Mouse (Mus musculus): Measurements from ENCODE around the gene Prpf40b.

GRCm38 (mm10) chr15:99294287-99294686, 600 bp upstream of the Prpf40b start:
- TF ChIP-seq POLR2A (IDR thresholded peaks at IDR 0.05; ENCODE audit: extremely low read depth, insufficient read depth, low read length) (no peak), CTCF (IDR thresholded peaks at IDR 0.05; ENCODE audit: low read depth, low read length) (no peak)

Data from liver, adult 2 months (tissue).